Comparison of ENCODE assay signal across 16 mouse cellular contexts in the genomic region with DNA sequence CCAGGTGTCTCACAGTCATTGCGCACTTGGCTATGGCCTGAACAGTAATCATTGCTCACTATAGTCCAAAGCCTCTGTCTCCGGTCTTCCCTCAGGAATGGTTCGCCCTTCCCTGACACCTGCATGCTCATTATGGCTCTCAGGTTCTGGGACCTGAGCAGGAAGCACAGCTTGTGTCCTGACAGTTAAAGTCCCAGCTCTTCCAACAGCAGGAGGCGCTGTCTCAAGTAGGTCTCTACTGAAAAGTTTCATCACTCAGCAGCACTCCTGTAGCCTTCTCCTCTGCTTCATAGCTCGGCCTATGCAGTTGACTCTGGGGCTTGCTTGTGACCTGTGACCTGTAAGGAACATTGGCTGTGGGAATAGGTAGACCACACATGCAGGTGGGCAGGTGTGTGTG. TPM values are rescaled to one million over a fixed set of nuclear protein-coding genes. Genes with fewer than 3 reads are reported as not detected.
DNase-seq lines count a peak whose midpoint lies in the region; ATAC-seq and TF ChIP-seq lines count a peak whose summit lies in the region.
"Had no signal": no experiment of that assay in that cellular context is flagged by ENCODE, and none has a peak within 500 bp of the region (broad histone marks: within the 10 kb centered on the region; RNA-seq: fewer than 3 reads in every experiment).

No protein-coding gene starts in this region.

- H3K4me1 ChIP-seq in lung, adult 2 months (ENCODE audit: control insufficient read depth, insufficient read depth, low read length), result peaks cover 34% of the 10 kb centered on the region
- peaks cover 33 to 43% of the 10 kb centered on the region in 2 experiments for H3K4me1 ChIP-seq in MEL (ENCODE audit: control insufficient read depth in 1 of 2, insufficient read depth in 2 of 2, low read length in 2 of 2)
- H3K4me1 ChIP-seq in stomach, postnatal 0 days (replicated peaks; ENCODE audit: control insufficient read depth, insufficient read depth), result peaks cover 2% of the 10 kb centered on the region

- H3K4me3 ChIP-seq in gastrocnemius, adult 2 months, result no peak overlapping the region
- no peak overlapping the region for H3K4me3 ChIP-seq in lung, adult 2 months (replicated peaks; ENCODE audit: extremely low read depth, low read depth, low read length)
- H3K4me3 ChIP-seq in MEL (ENCODE audit: control insufficient read depth in 1 of 2, insufficient read depth in 1 of 2, low read depth in 2 of 2, low read length in 2 of 2), result no peak overlapping the region
- H3K4me3 ChIP-seq in stomach, postnatal 0 days (ENCODE audit: low read depth, low read length), result no peak overlapping the region
- H3K4me3 ChIP-seq: embryonic facial prominence, embryonic 13.5 days; forebrain, embryonic 12.5 days; lung, embryonic 15.5 days; neural tube, embryonic 15.5 days had no signal

- TF ChIP-seq EP300 in MEL (IDR thresholded peaks at IDR 0.05; ENCODE audit: low read depth in 1 of 2, low read length in 2 of 2), result no peak
- no peak for TF ChIP-seq EP300 in stomach, postnatal 0 days (optimal IDR thresholded peaks at IDR 0.05)

- ATAC-seq in stomach, postnatal 0 days (ENCODE audit: low FRiP score, low TSS enrichment), result no peak
- ATAC-seq: midbrain, embryonic 16.5 days had no signal

- H3K79me2 ChIP-seq in MEL (ENCODE audit: control insufficient read depth, insufficient read depth, low read length, poor library complexity), result peaks cover 12% of the 10 kb centered on the region; the same call in 1 of the 2 replicates

- no peak for TF ChIP-seq RAD21 in MEL (IDR thresholded peaks at IDR 0.05; ENCODE audit: low read depth, low read length)

- WGBS in lung, adult 2 months, result 93% methylated on average over 5 of the region's 5 CpGs
- WGBS in stomach, postnatal 0 days, result 93% methylated on average over 5 of the region's 5 CpGs

- peaks cover 0 to 34% of the 10 kb centered on the region in 2 experiments; a peak in 3 of 4 replicates for H3K36me3 ChIP-seq in MEL (ENCODE audit: control insufficient read depth in 1 of 2, insufficient read depth in 2 of 2, low read length in 2 of 2)
- H3K36me3 ChIP-seq in stomach, postnatal 0 days (ENCODE audit: control insufficient read depth, insufficient read depth, low read length), result no peaks in the 10 kb centered on the region
- H3K36me3 ChIP-seq: embryonic facial prominence, embryonic 13.5 days; forebrain, embryonic 12.5 days; lung, embryonic 15.5 days; neural tube, embryonic 15.5 days had no signal

- peak; percentile 18; the same call in 1 of the 2 replicates for TF ChIP-seq CTCF in gastrocnemius, adult 2 months (IDR thresholded peaks at IDR 0.05)
- peak; percentile 20; the same call in 1 of the 2 replicates for TF ChIP-seq CTCF in lung, adult 2 months (IDR thresholded peaks at IDR 0.05; ENCODE audit: insufficient read depth, low read length)
- peak; percentile 49 to 68 (median 62) for TF ChIP-seq CTCF in MEL (IDR thresholded peaks at IDR 0.05 in 2 of 3, conservative IDR thresholded peaks at IDR 0.05 in 1 of 3; ENCODE audit: control insufficient read depth in 1 of 3, insufficient read depth in 1 of 3, low read depth in 2 of 3, low read length in 3 of 3, poor library complexity in 1 of 3, severe bottlenecking in 1 of 3)
- peak; percentile 53 for TF ChIP-seq CTCF in stomach, postnatal 0 days (IDR thresholded peaks at IDR 0.05; ENCODE audit: low read depth)

- no peaks in the 10 kb centered on the region for H3K9me3 ChIP-seq in MEL (replicated peaks; ENCODE audit: insufficient read depth, low read length)
- no peaks in the 10 kb centered on the region for H3K9me3 ChIP-seq in stomach, postnatal 0 days (ENCODE audit: control insufficient read depth, low read length)
- H3K9me3 ChIP-seq: embryonic facial prominence, embryonic 13.5 days; forebrain, embryonic 12.5 days; lung, embryonic 15.5 days; neural tube, embryonic 15.5 days had no signal

- intact Hi-C loops in gastrocnemius, adult 2 months (cut with DNase I), result no loop called here

- peak overlapping the region; percentile 81 for H3K27ac ChIP-seq in gastrocnemius, adult 2 months
- H3K27ac ChIP-seq in MEL (ENCODE audit: control insufficient read depth, low read depth, low read length), result no peak overlapping the region
- H3K27ac ChIP-seq in stomach, postnatal 0 days (replicated peaks), result no peak overlapping the region
- H3K27ac ChIP-seq: embryonic facial prominence, embryonic 13.5 days; forebrain, embryonic 12.5 days; lung, embryonic 15.5 days; neural tube, embryonic 15.5 days had no signal

- no peak overlapping the region for H3K4me2 ChIP-seq in stomach, postnatal 0 days (replicated peaks; ENCODE audit: low read depth)
- H3K4me2 ChIP-seq: embryonic facial prominence, embryonic 13.5 days; forebrain, embryonic 12.5 days; lung, embryonic 15.5 days; neural tube, embryonic 15.5 days had no signal

- no peaks in the 10 kb centered on the region for H3K27me3 ChIP-seq in MEL (ENCODE audit: control insufficient read depth in 1 of 2, insufficient read depth in 2 of 2, low read length in 2 of 2)
- H3K27me3 ChIP-seq in stomach, postnatal 0 days (ENCODE audit: control insufficient read depth, insufficient read depth, low read length), result no peaks in the 10 kb centered on the region
- H3K27me3 ChIP-seq: embryonic facial prominence, embryonic 13.5 days; forebrain, embryonic 12.5 days; lung, embryonic 15.5 days; neural tube, embryonic 15.5 days had no signal

- DNase-seq in gastrocnemius, adult 2 months, result no peak
- no peak for DNase-seq in gastrocnemius, postnatal 25 days
- DNase-seq in lung, adult 2 months, result no peak
- DNase-seq in lung, postnatal 10 days, result no peak
- peak; percentile 59 for DNase-seq in MEL (ENCODE audit: low read depth, low spot score)
- peak; percentile 26 for DNase-seq in stomach, postnatal 0 days (ENCODE audit: low spot score)
- no peak for DNase-seq in right cerebral cortex, postnatal 10 days (ENCODE audit: low spot score in 2 of 2)
- no peak for DNase-seq in layer of hippocampus, adult 9-10 months (ENCODE audit: low spot score)
- DNase-seq: cerebellum, postnatal 14 days; gastrocnemius, postnatal 14 days; right cerebral cortex, postnatal 25 days had no signal

- no peak for TF ChIP-seq POLR2A in lung, adult 2 months (IDR thresholded peaks at IDR 0.05; ENCODE audit: borderline replicate concordance, extremely low read depth, low read depth, low read length)
- TF ChIP-seq POLR2A in MEL (IDR thresholded peaks at IDR 0.05; ENCODE audit: control insufficient read depth in 1 of 2, insufficient read depth in 1 of 2, low read depth in 1 of 2, low read length in 2 of 2, poor library complexity in 1 of 2), result no peak

- H3K9ac ChIP-seq in MEL (ENCODE audit: control insufficient read depth, low read depth, low read length, poor library complexity, severe bottlenecking), result no peak overlapping the region
- H3K9ac ChIP-seq in stomach, postnatal 0 days (ENCODE audit: low read length), result no peak overlapping the region
- H3K9ac ChIP-seq: embryonic facial prominence, embryonic 13.5 days; forebrain, embryonic 12.5 days; lung, embryonic 15.5 days; neural tube, embryonic 15.5 days had no signal

TF ChIP-seq in MEL, 35 proteins besides CTCF, POLR2A, EP300 and RAD21:
- no peak for TF ChIP-seq RCOR1 (IDR thresholded peaks at IDR 0.05; ENCODE audit: low read depth, low read length)
- no peak for TF ChIP-seq MAFK (IDR thresholded peaks at IDR 0.05; ENCODE audit: borderline replicate concordance, low read depth, low read length)
- TF ChIP-seq ZKSCAN1 (IDR thresholded peaks at IDR 0.05; ENCODE audit: low read depth, low read length), result no peak
- no peak for TF ChIP-seq MXI1 (IDR thresholded peaks at IDR 0.05; ENCODE audit: low read depth, low read length)
- TF ChIP-seq SMC3 (IDR thresholded peaks at IDR 0.05; ENCODE audit: low read depth, low read length), result 0 out of 2 replicates have a peak, but pooled peaks have one; percentile 14
- TF ChIP-seq BHLHE40 (IDR thresholded peaks at IDR 0.05; ENCODE audit: borderline replicate concordance, low read depth, low read length), result no peak

RNA-seq across cellular contexts. Expression of a gene that starts 45.9 kb away (rescaled TPM):
- total RNA-seq in gastrocnemius, adult 2 months (2021), result 100 to 1,000 TPM; 135 to 139 TPM
- total RNA-seq in gastrocnemius, postnatal 25 days (2021), result 100 to 1,000 TPM; 102 to 112 TPM
- polyA plus RNA-seq in lung, adult 2 months (2012; rRNA removed), result 52.4 and 65.2 TPM in 2 replicates
- total RNA-seq in MEL (2012; rRNA removed), result 69.7 and 77.0 TPM in 2 replicates
- polyA plus RNA-seq in MEL (2012; ENCODE audit: insufficient read depth in 1 of 2, insufficient read length in 2 of 2, low read depth in 1 of 2, low replicate concordance in 2 of 2, missing spikeins in 1 of 2), result 10 to 100 TPM; 57.2 to 88.3 TPM
- 7.2 and 7.6 TPM in 2 replicates for polyA plus RNA-seq in stomach, postnatal 0 days (2015; fragmentation: Nextera tagmentation; extraction: Ambion mirVana)

Comparison
In these comparisons a context has a peak if more than half of its experiments do, and no peak if none do; other contexts are left out.
1. DNase-seq: peak in MEL (single experiment) and stomach, postnatal 0 days (single experiment); none in gastrocnemius, adult 2 months (single experiment), gastrocnemius, postnatal 25 days (single experiment), lung, adult 2 months (single experiment), lung, postnatal 10 days (single experiment), right cerebral cortex, postnatal 10 days (0 of 2) and layer of hippocampus, adult 9-10 months (single experiment).
2. Peak in every context shown above with its lines, with median percentiles within 50 percentile points of each other: CTCF ChIP-seq.